Mouse (Mus musculus) forebrain, embryonic 13.5 days (tissue): ENCODE results near the gene Ran. TPM values are rescaled to one million over a fixed set of nuclear protein-coding genes. Genes with fewer than 3 reads are reported as not detected.

Experiments used
- ATAC-seq: fragments of 200-750 bp; cut with Nextera tagmentation; 2 replicates; pipeline ENCODE4 v1.8.0; 2017
- H3K27ac ChIP-seq: fragments of 300-500 bp; sonication (generic); 2 replicates; pipeline ENCODE4 v1.5.1; 2015; ENCODE audit warnings: inconsistent platforms, mild to moderate bottlenecking, moderate library complexity
- H3K27me3 ChIP-seq: fragments of 300-500 bp; sonication (generic); 2 replicates; pipeline ENCODE4 v1.6.1; 2015; ENCODE audit warnings: mild to moderate bottlenecking, inconsistent platforms
- H3K36me3 ChIP-seq: fragments of 300-500 bp; sonication (generic); 2 replicates; pipeline ENCODE4 v1.6.1; 2015; ENCODE audit warnings: mild to moderate bottlenecking, inconsistent platforms; ENCODE audit not compliant: poor library complexity, severe bottlenecking
- H3K4me1 ChIP-seq: fragments of 300-500 bp; sonication (generic); 2 replicates; pipeline ENCODE4 v1.6.1; 2015; ENCODE audit warnings: inconsistent platforms
- H3K4me2 ChIP-seq: fragments of 300-500 bp; sonication (generic); 2 replicates; pipeline ENCODE4 v1.6.1; 2015; ENCODE audit warnings: inconsistent platforms, mild to moderate bottlenecking, moderate library complexity
- H3K4me3 ChIP-seq: fragments of 300-500 bp; sonication (generic); 2 replicates; pipeline ENCODE4 v1.5.1; 2015; ENCODE audit warnings: mild to moderate bottlenecking, inconsistent platforms
- H3K9ac ChIP-seq: fragments of 300-500 bp; sonication (generic); 2 replicates; pipeline ENCODE4 v1.6.1; 2015; ENCODE audit warnings: mild to moderate bottlenecking, inconsistent platforms
- H3K9me3 ChIP-seq: fragments of 300-500 bp; sonication (generic); replicated peaks from 2 replicates; pipeline ENCODE4 v1.6.1; 2016; ENCODE audit warnings: inconsistent platforms
- whole genome bisulfite sequencing: fragments of 180-500 bp; shearing (Covaris S2); methylation state at CpG from one replicate; pipeline ENCODE4 v1.1.7; 2015; 5-methylcytosine and 5-hydroxymethylcytosine counted together
- polyA plus RNA-seq: library from polyadenylated mRNA; unstranded; fragments of >200 nt; fragmentation: Nextera tagmentation; extraction: Ambion mirVana; gene quantifications from 2 replicates; pipeline ENCODE4 v1.2.1, GENCODE M21; 2015

The Ran gene
- polyA plus RNA-seq, 1 experiment from 2014 or later: 789 TPM

DNA sequence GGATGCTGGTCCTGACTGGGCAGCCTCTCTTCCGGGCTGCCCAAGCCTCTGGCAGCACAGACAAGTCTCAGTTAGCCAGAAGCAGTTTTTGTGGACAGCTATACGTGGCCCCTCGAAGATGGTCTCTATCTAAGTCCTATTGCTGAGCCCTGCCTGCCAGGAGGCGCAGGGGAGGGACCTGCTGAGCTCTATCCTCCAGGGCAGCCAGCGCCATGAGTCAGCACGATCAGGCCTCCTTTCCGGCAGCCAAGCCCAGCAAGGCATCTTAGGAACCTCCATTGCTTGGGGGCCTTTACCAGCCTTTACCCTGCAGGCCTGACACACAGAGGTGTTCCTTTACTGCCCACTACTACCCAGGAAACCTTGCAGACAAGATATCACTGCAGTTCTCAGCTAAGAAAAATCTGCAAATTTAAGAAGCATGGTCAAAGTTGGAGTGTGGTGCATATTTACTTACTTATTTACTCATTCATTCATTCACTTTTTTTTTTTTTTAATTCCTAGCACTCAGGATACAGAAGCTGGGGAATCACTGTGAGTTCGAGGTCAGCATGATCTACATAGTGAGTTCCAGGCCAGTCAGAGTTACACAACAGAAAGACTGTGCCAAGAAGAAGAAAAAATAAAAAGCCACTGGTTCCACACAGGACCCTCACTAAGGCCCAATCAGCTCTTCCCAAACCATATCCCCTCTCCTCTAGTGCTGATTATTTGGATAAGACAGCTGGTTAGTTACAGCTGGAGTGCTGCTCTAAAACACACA is 19.0 kb upstream of the Ran start:
- no peaks in the 10 kb centered on the region for H3K9me3 ChIP-seq
- WGBS: 54% methylated on average over 8 of the region's 8 CpGs
- H3K4me2 ChIP-seq: no peak overlapping the region

DNA sequence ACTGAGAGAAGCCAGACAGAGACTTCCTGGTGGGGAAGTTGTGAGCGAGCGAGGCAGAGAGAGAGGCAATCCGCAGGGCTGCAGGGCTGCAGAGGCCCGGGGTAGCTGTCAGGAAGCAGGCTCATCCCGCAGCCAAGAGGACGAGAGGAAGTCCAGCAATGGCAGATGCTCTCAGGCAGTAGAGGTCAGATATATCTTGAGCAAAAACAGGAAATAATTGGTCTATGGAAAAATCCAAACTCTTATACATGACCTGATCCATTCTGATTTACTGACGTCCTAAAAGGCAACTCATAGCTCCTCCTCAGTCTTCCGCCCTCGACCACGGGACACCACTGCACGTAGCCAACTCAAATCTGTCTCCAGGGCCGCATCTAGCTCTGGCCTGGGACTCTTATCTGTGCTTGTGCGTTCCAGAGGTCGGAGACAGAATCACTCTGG is 17.3 kb upstream of the Ran start:
- WGBS: 71% methylated on average over 14 of the region's 14 CpGs
- Histone ChIP-seq H3K36me3 (no peaks in the 10 kb centered on the region), H3K9me3 (no peaks in the 10 kb centered on the region), H3K27me3 (no peaks in the 10 kb centered on the region), H3K27ac (no peak overlapping the region; the same call in 1 of the 2 replicates), H3K4me3 (no peak overlapping the region), H3K9ac (no peak overlapping the region), H3K4me1 (peaks cover 23% of the 10 kb centered on the region), H3K4me2 (no peak overlapping the region)
- ATAC-seq: no peak

More for the DNA sequence above, 19.0 kb upstream of the Ran start:
- peaks cover 10% of the 10 kb centered on the region; the same call in 1 of the 2 replicates for H3K4me1 ChIP-seq
- H3K27ac ChIP-seq: no peak overlapping the region
- H3K9ac ChIP-seq: no peak overlapping the region
- no peaks in the 10 kb centered on the region for H3K27me3 ChIP-seq
- H3K4me3 ChIP-seq: no peak overlapping the region
- no peaks in the 10 kb centered on the region for H3K36me3 ChIP-seq
- ATAC-seq: no peak

DNA sequence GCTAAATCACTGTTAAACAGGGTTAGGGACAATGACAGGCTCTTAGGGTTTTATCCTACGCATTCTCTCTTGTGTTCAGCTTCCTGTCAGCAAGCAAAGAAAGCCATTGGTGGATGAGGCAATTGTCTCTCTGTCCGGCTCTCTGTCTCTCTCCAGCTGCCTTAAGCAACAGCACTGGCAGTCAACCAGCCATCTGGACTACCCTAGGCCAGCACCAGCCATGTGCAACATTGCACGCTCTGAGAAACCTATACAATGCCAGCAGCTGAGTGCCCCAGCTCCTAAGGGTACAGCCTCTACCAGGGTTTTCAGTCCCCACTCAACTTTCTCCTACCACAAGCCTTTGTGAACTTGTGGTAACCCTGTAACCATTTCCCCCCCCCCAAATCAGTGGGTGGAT is 14.5 kb upstream of the Ran start:
- Histone ChIP-seq H3K36me3 (no peaks in the 10 kb centered on the region), H3K27me3 (no peaks in the 10 kb centered on the region), H3K9me3 (no peaks in the 10 kb centered on the region), H3K9ac (no peak overlapping the region), H3K4me3 (no peak overlapping the region), H3K27ac (no peak overlapping the region), H3K4me2 (no peak overlapping the region), H3K4me1 (peaks cover 27% of the 10 kb centered on the region)
- no peak for ATAC-seq
- WGBS: 81% methylated on average over 3 of the region's 3 CpGs

DNA sequence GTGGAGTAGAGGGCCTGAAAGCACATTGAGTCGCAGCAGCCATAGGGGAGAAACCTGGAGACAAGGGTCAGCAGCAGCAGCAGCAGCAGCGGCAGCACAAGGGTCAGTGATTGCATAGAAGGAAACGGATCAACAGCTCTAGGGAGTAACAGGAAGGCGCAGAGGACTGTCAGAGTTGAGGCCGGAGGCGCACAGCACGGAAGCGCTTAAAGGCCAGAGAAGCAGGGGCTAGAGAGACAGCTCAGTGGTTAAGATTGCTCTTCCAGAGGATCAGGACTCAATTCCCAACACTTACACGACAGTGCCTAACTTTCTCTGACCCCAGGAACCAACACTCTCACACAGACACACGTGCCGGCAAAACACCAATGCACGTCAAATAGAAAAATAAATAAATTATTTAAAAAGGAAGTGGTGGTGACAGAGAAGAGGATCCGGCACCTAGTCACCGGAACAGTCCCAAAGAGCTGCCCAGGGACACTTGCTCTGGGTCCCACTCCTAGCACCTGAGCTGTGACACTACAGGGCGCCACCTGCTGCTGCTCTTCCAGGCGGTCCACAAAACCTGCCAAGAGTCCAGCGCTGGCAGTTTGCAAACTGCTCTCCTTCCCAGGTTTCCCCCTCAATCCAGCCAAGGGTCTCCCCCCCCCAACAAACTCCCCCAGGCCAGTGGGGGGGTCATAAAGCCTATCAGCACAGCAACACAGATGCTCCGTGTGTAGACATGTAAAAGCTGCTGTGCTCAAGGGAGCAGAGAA is 13.7 kb upstream of the Ran start:
- H3K36me3 ChIP-seq: no peaks in the 10 kb centered on the region
- ATAC-seq: no peak
- peaks cover 27% of the 10 kb centered on the region for H3K4me1 ChIP-seq
- no peaks in the 10 kb centered on the region for H3K9me3 ChIP-seq
- peak overlapping the region; percentile 17; the same call in 1 of the 2 replicates for H3K4me2 ChIP-seq
- no peak overlapping the region for H3K27ac ChIP-seq
- no peak overlapping the region for H3K9ac ChIP-seq
- no peak overlapping the region for H3K4me3 ChIP-seq
- no peaks in the 10 kb centered on the region for H3K27me3 ChIP-seq
- WGBS: 82% methylated on average over 18 of the region's 18 CpGs

DNA sequence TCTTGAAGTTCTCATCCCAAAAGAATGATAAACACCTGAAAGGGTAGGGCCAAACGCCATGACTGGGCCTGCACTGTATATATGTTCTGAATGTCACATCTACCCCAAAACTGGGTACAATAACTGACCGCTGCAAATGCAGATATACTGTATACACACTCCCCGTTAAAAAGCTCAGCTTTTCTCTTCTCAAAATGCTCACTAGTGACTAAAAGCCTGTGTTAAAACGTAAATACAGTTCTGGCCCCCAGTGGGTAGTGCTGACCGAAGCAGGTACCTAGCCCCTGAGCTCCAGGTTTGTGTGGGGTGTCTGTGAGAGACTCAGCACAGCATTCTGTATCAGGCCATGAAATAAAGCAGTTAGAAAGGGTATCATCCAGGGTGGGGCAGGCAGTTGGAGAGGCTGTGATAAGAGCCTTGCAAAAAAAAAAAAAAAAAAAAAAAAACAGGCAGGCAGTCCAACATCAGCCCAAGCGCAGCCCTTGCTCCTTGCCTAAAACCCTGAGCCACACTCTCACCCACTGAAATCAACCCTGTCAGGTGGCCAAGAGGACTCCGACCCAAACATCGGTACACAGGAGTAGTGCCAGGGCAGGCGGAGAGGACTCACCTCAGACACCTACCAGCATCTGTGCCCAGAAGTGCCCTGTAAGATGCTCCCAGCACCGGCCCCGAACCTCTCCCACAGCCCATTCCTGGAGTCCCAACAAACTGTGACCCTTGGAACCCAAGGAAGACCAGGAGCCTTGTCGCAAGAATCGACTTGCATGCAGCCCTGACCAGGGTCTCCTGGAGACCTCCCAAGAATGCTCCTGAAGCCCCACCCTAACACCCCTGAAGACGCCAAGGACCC is 12.5 kb upstream of the Ran start:
- peak overlapping the region; percentile 85 for H3K4me2 ChIP-seq
- WGBS: 53% methylated on average over 14 of the region's 14 CpGs
- no peaks in the 10 kb centered on the region for H3K36me3 ChIP-seq
- peak overlapping the region; percentile 83 for H3K9ac ChIP-seq
- peaks cover 24% of the 10 kb centered on the region for H3K4me1 ChIP-seq
- H3K27ac ChIP-seq: no peak overlapping the region
- ATAC-seq: peak; percentile 20; the same call in 1 of the 2 replicates
- peak overlapping the region; percentile 62 for H3K4me3 ChIP-seq
- no peaks in the 10 kb centered on the region for H3K9me3 ChIP-seq
- no peaks in the 10 kb centered on the region for H3K27me3 ChIP-seq

DNA sequence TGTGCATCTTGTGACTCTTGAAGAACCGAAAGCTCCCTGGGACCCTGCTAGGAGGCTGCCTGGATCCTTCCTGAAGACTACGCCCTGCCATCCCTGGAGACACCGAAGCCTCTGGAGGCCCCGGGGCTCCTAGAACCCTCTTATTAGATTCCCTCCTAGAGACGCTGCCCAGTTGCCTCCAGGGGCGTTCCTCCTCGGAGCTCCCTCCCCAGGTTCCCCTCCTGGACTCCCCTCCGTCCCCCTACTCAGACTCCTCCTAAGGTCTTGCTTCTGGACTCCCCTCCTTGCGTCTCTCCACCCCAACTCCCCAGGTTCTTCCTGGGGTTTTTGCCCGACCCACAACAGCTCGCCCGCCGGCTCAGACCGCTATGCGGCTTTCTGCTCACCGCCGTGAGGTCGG is 11.9 kb upstream of the Ran start:
- H3K9ac ChIP-seq: peak overlapping the region; percentile 83
- peaks cover 24% of the 10 kb centered on the region for H3K4me1 ChIP-seq
- H3K27me3 ChIP-seq: no peaks in the 10 kb centered on the region
- WGBS: 0% methylated on average over 18 of the region's 18 CpGs
- H3K9me3 ChIP-seq: no peaks in the 10 kb centered on the region
- H3K27ac ChIP-seq: peak overlapping the region; percentile 31
- peak overlapping the region; percentile 85 for H3K4me2 ChIP-seq
- no peaks in the 10 kb centered on the region for H3K36me3 ChIP-seq
- ATAC-seq: no peak
- H3K4me3 ChIP-seq: peak overlapping the region; percentile 62

DNA sequence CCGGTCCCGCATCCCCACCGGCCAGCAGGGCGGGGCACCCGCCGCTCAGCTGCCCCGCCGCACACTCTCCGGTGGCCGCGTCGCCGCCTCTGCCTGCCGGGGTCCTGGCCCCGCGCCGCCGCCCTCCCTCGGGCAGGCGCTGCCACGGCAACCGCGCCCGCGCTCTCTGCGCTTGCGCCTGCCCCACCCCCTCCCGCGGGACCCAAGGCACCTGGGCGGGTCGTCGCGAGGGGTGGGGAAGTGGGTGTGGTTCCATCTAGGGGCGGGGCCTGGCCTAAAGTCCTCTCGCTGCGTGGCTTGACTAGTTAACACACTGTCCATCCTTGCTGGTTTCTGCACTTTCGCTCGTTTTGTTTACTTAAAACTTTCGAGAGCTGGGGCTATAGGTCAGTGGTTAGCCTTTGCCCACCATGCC is 11.4 kb upstream of the Ran start, which contains the start of gene Stx2:
Gene Stx2, minus strand, starts transcription at position 163 of the 415 bp plus-strand sequence.
- Histone ChIP-seq H3K9me3 (no peaks in the 10 kb centered on the region), H3K4me2 (peak within 1 kb of the TSS; percentile 85), H3K4me1 (peaks cover 24% of the 10 kb centered on the region), H3K27ac (peak within 1 kb of the TSS; percentile 31), H3K9ac (peak within 1 kb of the TSS; percentile 83), H3K4me3 (peak within 1 kb of the TSS; percentile 62), H3K27me3 (no peaks in the 10 kb centered on the region), H3K36me3 (no peaks in the 10 kb centered on the region)
- peak; percentile 92 for ATAC-seq
- 0% methylated on average over 34 of the region's 39 CpGs for WGBS

DNA sequence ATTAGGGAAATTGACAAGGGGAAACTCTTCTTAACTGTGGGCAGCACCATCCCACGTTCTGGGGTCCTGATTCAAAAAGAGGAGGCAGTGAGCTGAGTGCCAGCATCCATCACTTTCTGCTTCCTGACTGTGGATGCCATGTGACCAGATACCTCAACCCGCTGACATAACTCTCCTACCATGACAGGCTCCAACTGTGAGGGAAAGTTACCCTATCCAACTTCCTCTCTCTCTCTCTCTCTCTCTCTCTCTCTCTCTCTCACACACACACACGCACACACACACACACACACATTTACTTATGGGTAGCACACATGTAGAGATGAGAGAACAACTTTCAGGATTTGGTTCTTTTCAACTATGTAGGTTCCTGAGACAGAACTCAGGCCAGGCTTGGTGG is 10.3 kb upstream of the Ran start:
- H3K9me3 ChIP-seq: no peaks in the 10 kb centered on the region
- no peak overlapping the region for H3K27ac ChIP-seq
- WGBS: 92% methylated on average over 3 of the region's 3 CpGs
- no peak overlapping the region for H3K9ac ChIP-seq
- no peak overlapping the region for H3K4me2 ChIP-seq
- peaks cover 24% of the 10 kb centered on the region for H3K4me1 ChIP-seq
- ATAC-seq: no peak
- H3K27me3 ChIP-seq: no peaks in the 10 kb centered on the region
- no peak overlapping the region for H3K4me3 ChIP-seq
- H3K36me3 ChIP-seq: no peaks in the 10 kb centered on the region

DNA sequence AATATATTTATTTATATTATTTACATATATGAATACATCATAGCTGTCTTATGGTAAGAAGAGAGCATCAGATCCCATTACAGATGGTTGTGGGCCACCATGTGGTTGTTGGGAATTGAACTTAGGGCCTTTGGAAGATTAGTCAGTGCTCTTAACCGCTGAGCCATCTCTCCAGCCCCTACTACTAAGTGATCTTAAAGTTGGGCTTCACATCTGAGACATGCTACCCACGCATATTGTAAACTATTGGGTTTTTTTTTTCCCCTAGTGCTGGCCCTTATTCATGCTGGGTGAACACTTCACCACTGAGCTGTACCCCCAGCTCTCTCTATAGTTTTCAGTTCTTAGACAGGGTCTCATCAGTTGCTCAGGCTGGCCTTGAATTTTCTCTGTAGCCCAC is 8.9 kb upstream of the Ran start:
- Histone ChIP-seq H3K4me2 (no peak overlapping the region), H3K27ac (no peak overlapping the region), H3K4me3 (no peak overlapping the region), H3K9ac (no peak overlapping the region), H3K36me3 (no peaks in the 10 kb centered on the region), H3K4me1 (peaks cover 17% of the 10 kb centered on the region), H3K9me3 (no peaks in the 10 kb centered on the region), H3K27me3 (no peaks in the 10 kb centered on the region)
- WGBS: 84% methylated on average over 2 of the region's 2 CpGs
- no peak for ATAC-seq

DNA sequence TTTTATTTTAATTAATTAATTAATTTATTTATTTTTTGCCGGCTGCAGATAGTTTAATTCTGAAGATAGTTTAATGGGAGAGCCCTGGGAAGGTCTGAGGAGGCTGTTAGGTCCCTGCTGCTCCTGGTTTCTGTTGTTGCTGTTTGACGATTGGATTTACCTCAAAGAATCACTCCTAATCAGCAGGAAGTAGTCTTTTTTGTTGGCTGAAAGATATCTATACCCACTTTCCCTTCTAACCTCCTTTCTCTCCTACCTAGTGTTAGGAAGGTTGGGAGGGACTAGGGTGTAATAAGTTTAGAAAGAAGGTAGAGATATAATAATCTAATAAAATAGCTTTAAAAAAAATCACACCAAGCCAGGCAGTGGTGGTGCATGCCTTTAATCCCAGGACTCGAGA is 4.8 kb upstream of the Ran start:
- no peaks in the 10 kb centered on the region for H3K27me3 ChIP-seq
- WGBS: 76% methylated on average over 3 of the region's 3 CpGs
- H3K4me2 ChIP-seq: no peak overlapping the region
- no peak overlapping the region for H3K27ac ChIP-seq
- H3K9ac ChIP-seq: no peak overlapping the region
- H3K9me3 ChIP-seq: no peaks in the 10 kb centered on the region
- peaks cover 10% of the 10 kb centered on the region for H3K4me1 ChIP-seq
- no peaks in the 10 kb centered on the region for H3K36me3 ChIP-seq
- ATAC-seq: no peak
- no peak overlapping the region for H3K4me3 ChIP-seq

DNA sequence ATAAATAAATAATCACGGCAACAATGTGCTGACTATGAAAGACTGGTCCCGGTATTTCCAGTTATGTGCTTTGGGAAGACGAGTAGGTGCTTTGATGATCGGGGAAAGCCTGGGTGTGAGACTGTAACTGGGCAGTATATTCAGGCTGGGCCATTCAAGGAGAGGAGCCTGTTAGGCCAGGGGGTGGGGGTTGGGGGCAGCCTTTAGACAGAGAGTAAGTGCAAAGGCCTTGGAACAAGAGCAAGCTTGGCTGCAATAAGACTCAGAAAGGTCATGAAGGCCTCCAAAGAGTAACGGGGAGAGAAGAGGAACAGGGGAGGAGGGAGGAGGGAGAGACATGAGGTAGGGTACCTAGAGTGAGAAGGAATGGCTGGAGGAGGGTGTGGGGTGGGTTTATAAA is 4.3 kb upstream of the Ran start:
- ATAC-seq: no peak
- no peaks in the 10 kb centered on the region for H3K27me3 ChIP-seq
- H3K4me1 ChIP-seq: peaks cover 10% of the 10 kb centered on the region
- H3K9me3 ChIP-seq: no peaks in the 10 kb centered on the region
- H3K27ac ChIP-seq: no peak overlapping the region
- 87% methylated on average over 5 of the region's 5 CpGs for WGBS
- no peaks in the 10 kb centered on the region for H3K36me3 ChIP-seq
- H3K4me3 ChIP-seq: no peak overlapping the region
- no peak overlapping the region for H3K4me2 ChIP-seq
- no peak overlapping the region for H3K9ac ChIP-seq

DNA sequence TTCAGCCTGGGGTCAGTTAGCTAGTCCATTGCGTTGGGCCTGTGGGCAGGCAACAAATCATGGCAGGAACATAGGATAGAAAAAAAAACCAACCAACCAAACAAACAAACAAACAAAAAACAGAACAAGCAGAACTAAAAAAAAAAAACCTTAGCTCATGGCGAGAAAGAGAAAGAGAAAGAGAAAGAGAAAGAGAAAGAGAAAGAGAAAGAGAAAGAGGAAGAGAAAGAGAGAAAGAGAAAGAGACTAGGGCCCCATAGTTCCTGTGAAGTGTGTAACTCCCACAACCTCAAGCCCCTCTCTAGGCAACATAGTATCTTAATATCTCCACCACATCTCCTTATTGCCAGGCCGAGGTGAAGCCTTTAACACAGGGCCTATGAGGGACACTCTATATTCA is 3.5 kb upstream of the Ran start:
- Histone ChIP-seq H3K9me3 (no peaks in the 10 kb centered on the region), H3K4me1 (peaks cover 12% of the 10 kb centered on the region), H3K36me3 (no peaks in the 10 kb centered on the region), H3K27ac (no peak overlapping the region), H3K4me2 (no peak overlapping the region), H3K27me3 (no peaks in the 10 kb centered on the region), H3K4me3 (no peak overlapping the region), H3K9ac (no peak overlapping the region)
- ATAC-seq: no peak
- 92% methylated on average over 3 of the region's 3 CpGs for WGBS
